Mouse (Mus musculus): ENCODE results near the gene Gstcd.

Gene Gstcd

GRCm38 (mm10) chr3:133091664-133092273 is at the start of gene Gstcd, which contains the start of gene Ints12:
Gene Gstcd, minus strand, starts transcription at chr3:133092033.
Gene Ints12, plus strand, starts transcription at chr3:133091840.
- DNase-seq: peak; percentile 96

DNA sequence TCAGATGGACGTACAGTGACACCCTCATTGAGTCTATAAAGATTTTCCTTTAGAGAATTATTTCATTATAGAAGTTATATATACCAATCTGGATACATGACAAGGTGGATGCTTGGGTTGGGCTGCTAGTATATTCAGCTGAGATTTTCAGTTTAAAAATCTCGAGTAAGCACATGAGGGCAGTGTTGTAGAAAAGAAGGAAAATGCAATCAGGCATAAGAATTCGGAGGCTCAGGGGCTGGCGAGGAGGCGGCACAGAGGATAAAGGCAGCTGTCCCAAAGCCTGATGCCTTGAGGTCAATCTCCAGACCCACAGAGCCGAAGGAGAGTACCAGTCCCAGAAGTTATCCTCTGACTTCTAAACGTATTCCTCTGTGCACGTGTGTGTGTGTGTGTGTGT is 40.8 kb upstream of the Gstcd start:
- no peak for DNase-seq

DNA sequence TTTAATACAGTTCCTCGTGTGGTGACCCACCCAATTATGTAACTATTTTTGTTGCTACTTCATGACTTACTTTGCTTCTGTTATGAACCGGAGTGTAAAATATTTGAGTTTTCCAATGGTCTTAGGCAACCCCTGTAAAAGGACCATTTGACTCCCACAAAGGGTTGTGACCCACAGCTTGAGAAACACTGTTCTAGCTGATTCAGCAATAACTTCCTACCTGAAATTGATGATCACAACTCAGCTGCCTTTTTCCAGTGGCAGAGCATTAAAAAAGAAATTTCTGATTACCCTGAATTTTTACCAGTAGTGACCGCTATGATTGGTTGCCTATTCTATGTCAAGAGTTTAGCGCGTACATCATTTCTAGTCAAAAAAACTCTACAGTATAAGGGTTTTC is 39.5 kb upstream of the Gstcd start:
- DNase-seq: no peak

- DNase-seq: no peak
These were observed 21.4 kb upstream of the Gstcd start for GRCm38 (mm10) chr3:133113281-133113680.

- peak; percentile 41 for DNase-seq
These were observed 19.9 kb upstream of the Gstcd start for GRCm38 (mm10) chr3:133111741-133112140.

DNA sequence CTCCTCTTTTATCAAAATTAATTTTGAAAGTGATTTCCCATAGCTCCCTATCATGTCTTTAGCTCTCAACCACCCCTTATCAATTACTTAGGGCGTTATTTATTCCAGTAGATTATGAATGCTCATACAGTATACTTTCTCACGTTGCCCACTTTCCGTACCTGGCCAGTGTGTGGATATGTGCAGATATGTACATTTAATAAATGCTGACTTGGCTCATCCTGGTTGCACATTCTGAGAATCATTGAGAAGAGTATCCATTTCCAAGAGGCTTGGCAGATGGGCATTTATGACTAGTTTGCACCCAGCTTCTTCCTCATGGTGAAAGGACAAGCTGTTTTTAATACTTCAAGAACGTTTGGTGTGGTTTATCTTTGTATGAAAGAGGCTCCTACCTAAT is 18.0 kb upstream of the Gstcd start:
- DNase-seq: no peak

GRCm38 (mm10) chr3:133108731-133109130 is 16.9 kb upstream of the Gstcd start:
- peak; percentile 70 for DNase-seq

DNA sequence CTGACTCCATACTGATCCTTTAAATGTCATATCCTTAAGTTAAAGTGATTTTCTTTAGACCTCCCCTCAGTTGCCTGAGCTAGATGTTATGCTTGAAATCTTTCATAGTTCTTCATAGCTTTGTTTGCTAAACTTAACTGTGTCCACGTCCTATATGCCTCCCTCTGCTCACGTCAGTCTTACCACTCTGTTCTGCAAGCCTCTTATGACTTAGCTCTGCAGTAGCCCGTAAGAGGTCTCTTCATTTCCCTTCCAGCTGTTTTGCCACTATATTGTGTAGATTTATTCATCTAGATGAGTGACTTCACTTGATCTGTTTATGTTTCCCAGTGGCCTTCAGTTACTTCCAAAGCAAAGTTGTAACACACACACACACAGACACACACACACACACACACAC is 12.6 kb upstream of the Gstcd start:
- DNase-seq: no peak

GRCm38 (mm10) chr3:133103768-133104167 is 11.9 kb upstream of the Gstcd start:
- no peak for DNase-seq

DNA sequence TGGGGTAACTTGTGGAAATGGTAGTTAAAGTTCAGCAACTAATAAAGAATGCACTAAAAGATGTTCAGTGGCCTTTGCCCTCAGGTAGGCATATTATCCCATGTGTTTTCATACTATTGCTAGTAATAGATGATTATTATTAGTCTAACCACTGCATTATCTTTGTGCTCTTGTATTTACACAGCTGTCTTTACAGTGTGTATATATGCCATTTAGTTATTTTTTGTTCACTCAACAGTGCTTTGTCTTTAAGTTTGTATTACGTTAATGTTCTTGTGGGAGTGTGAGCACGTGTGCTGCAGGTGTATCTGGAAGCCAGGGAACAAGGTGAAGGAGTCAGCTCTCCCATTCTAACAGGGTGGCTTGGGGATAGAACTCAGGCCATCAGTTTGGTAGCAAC is 7.1 kb upstream of the Gstcd start:
- DNase-seq: no peak

DNA sequence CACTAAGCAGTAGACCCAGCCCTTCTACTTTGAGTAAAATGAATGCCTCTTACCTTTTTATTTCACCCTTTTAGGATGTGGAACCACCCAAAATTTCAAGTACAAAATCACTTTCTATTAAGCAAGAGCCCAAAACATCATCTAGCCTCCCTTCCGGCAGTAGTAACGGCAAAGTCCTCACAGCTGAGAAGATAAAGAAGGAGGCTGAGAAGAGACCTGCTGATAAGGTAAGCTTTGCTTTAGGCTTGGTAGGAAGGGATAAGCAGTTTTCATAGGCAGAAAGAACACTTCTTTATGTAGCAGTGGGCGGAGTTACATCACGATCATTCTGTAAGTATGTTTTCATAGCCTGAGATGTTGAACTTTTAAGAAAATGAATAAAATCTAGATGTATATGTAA is 6.5 kb upstream of the Gstcd start:
- DNase-seq: no peak

DNA sequence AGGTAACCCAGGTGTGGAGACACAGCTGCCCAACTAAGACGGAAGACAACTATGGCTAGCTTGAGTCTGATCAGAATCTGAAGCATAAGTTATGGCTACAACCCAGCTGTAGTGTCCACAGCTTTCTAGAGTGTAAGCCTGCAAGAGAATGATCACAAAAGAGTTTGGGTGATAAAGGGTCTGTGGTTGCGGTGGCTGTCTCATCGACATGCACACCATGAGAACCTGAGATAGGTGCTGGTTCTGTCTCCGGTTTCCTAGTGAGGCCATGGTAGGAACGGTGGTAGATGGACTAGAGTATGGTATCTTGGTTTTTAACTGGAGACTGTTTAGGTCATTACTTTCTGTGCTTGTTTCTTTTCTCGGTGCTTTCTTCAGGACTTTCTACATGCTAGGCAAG is 6.1 kb upstream of the Gstcd start:
- DNase-seq: no peak

- DNase-seq: no peak
These were observed 2.5 kb upstream of the Gstcd start for GRCm38 (mm10) chr3:133094305-133094704.

- DNase-seq: no peak
These were observed 1.1 kb upstream of the Gstcd start for GRCm38 (mm10) chr3:133092936-133093335.

GRCm38 (mm10) chr3:133092274-133092853 is 531 bp upstream of the Gstcd start:
- DNase-seq: peak; percentile 22

GRCm38 (mm10) chr3:133091121-133091663 is 641 bp downstream of the Gstcd start:
- peak; percentile 19 for DNase-seq

GRCm38 (mm10) chr3:133090247-133091120 is 1.3 kb downstream of the Gstcd start:
- DNase-seq: no peak

GRCm38 (mm10) chr3:133085858-133086257 is 6.0 kb downstream of the Gstcd start:
- peak; percentile 66 for DNase-seq

GRCm38 (mm10) chr3:133082736-133083135 is 9.1 kb downstream of the Gstcd start:
- DNase-seq: peak; percentile 28

GRCm38 (mm10) chr3:133075560-133075959 is 16.3 kb downstream of the Gstcd start:
- no peak for DNase-seq

DNA sequence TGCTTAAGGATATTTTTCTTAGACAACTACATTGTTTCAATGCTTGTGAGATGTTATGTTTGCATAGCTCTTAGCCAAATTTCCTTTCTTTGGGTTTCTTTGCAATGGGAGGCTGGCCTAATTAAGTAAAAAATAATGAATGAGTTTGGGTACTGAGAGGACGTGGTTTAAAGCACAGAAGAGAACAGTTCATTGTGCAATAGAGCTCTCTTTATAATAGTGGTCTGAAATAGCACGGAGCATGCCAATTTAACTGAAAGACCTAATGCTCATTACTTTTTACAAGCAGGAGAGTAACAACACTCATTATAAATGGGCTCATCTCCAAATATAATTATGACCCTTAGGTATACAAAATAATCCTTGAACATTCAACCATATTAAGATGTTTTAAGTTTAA is 39.8 kb downstream of the Gstcd start:
- DNase-seq: no peak

DNA sequence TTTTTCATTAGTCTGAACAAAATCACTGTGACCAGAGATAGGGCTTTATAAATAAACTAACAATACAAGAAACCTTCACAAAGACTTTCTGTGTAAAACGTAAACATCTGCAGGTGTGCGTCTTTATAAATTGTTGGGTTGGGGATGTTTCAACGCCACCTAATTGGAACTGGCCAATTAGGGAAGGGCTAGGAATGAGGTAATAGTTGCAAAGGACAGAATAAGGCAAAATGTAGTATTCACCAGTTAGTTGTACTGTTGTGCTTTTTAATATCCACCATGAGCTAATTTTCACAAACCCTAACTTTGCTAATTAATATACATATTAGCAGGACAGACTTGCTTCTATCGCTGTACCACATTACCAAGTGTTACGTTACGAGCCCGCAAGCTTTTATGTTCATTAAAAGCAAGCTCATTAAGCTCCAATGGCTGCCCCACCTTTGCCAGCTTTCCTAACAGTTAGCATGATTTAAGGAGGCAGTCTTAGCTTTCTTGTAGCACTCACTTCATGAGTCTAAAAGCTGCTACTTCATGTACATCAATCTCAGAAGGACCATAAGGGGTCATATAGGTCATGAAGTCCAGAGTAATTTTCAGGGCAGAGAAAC is 58.6 kb downstream of the Gstcd start:
- DNase-seq: no peak

DNA sequence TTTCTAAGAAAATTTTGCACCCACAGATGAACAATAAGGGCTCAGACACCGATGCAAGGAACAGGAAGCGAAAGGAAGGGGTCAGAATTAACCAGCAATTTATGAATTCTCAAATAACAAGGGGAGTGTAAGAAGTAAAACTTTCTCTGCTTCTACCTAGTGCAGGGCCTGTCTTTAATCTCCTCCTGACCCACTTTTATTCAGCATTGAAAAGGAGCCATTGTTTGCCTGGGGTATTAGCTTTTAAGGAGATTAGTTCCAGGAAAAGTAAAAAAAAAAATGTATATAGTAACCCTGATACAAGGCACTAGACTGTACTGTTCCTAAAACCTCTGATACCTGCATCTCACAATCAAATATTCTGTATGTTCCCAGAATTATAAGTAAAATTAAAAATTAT is 64.9 kb downstream of the Gstcd start:
- DNase-seq: no peak
